Mouse (Mus musculus): Measurements from ENCODE around the gene Cacna1c.

- TF ChIP-seq CTCF (IDR thresholded peaks at IDR 0.05; ENCODE audit: low read depth, low read length), result no peak
- TF ChIP-seq POLR2A (IDR thresholded peaks at IDR 0.05; ENCODE audit: borderline replicate concordance, low read depth, low read length), result no peak
Measured at GRCm38 (mm10) chr6:119087919-119088318, 108.3 kb downstream of the Cacna1c start.
